Mouse (Mus musculus) heart, adult 2 months (tissue): ENCODE results near the gene Nup210.
"Not testable (repeated sequence)": the region's sequence is repeated elsewhere in the genome, so short reads cannot be mapped to it uniquely, and the experiment has no call there.

Experiments
- CTCF ChIP-seq: fragments of 200-600 bp; IDR thresholded peaks from 2 replicates; pipeline ENCODE4 v1.8.1; 2022; ENCODE audit warnings: antibody characterized with exemption, mild to moderate bottlenecking, moderate library complexity
- EP300 ChIP-seq: fragments of 200-500 bp; IDR thresholded peaks from 2 replicates; pipeline ENCODE4 v1.6.1; 2011; ENCODE audit warnings: low read depth, low read length, control low read depth; ENCODE audit not compliant: insufficient read depth
- POLR2A ChIP-seq: fragments of 200-500 bp; IDR thresholded peaks from 2 replicates; pipeline ENCODE4 v1.6.1; 2011; ENCODE audit warnings: mild to moderate bottlenecking, low read depth, low read length, control low read depth; ENCODE audit not compliant: insufficient read depth

DNA sequence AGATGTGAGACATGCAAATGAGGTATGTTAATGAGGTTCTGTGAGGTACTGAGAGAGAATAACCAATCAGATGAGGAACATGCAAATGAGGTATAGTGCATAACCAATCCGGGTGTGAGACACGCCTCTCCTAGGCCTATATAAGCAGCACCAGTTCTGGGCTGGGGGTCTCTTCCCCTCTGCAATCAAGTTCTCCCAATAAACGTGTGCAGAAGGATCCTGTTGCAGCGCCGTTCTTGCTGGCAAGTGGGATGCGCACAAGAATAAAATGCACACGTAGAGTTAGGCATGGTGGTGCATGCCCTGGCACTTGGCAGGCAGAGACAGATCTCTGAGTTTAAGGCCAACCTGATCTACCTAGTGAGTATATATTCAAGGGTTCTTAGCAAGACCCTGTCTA, 4.5 kb upstream of the Nup210 start:
- not testable (repeated sequence) for TF ChIP-seq CTCF, POLR2A, EP300
